Mouse (Mus musculus): ENCODE data around the gene Rsph1. TPM values are rescaled to one million over a fixed set of nuclear protein-coding genes. Genes with fewer than 3 reads are reported as not detected.
A peak's percentile ranks its signal among the peaks of the same experiment; 100 is the strongest.

Rsph1 gene
- polyA plus RNA-seq, 1 experiment = 0.13 TPM

- no peaks in the 10 kb centered on the region for H3K36me3 ChIP-seq (ENCODE audit: control insufficient read depth, insufficient read depth, low read length)
- WGBS = 18% methylated on average over 5 of the region's 5 CpGs
- H3K27me3 ChIP-seq (ENCODE audit: control insufficient read depth, insufficient read depth, low read length) = no peaks in the 10 kb centered on the region
- no peak overlapping the region for H3K27ac ChIP-seq (ENCODE audit: insufficient read depth, low read length)
- no peak for DNase-seq (ENCODE audit: low read depth in 1 of 2, low spot score in 2 of 2)
- H3K4me3 ChIP-seq (ENCODE audit: extremely low read depth, insufficient read depth, insufficient read length) = no peak overlapping the region
- peaks cover 2% of the 10 kb centered on the region; the same call in 1 of the 2 replicates for H3K4me1 ChIP-seq (ENCODE audit: control insufficient read depth, insufficient read depth, insufficient read length)
- TF ChIP-seq CTCF (IDR thresholded peaks at IDR 0.05; ENCODE audit: extremely low read depth, insufficient read depth, insufficient read length, insufficient replicate concordance) (no peak), POLR2A (IDR thresholded peaks at IDR 0.05; ENCODE audit: low read depth, low read length) (no peak)
Measured at GRCm38 (mm10) chr17:31245321-31245720, 31.9 kb downstream of the Rsph1 start.

- Histone ChIP-seq H3K27ac (ENCODE audit: insufficient read depth, low read length) (no peak overlapping the region), H3K27me3 (ENCODE audit: control insufficient read depth, insufficient read depth, low read length) (no peaks in the 10 kb centered on the region), H3K4me1 (ENCODE audit: control insufficient read depth, insufficient read depth, insufficient read length) (peaks cover 2% of the 10 kb centered on the region; the same call in 1 of the 2 replicates), H3K4me3 (ENCODE audit: extremely low read depth, insufficient read depth, insufficient read length) (no peak overlapping the region), H3K36me3 (ENCODE audit: control insufficient read depth, insufficient read depth, low read length) (no peaks in the 10 kb centered on the region)
- DNase-seq (ENCODE audit: low read depth in 1 of 2, low spot score in 2 of 2) = no peak
- TF ChIP-seq POLR2A (IDR thresholded peaks at IDR 0.05; ENCODE audit: low read depth, low read length) (no peak), CTCF (IDR thresholded peaks at IDR 0.05; ENCODE audit: extremely low read depth, insufficient read depth, insufficient read length, insufficient replicate concordance) (peak; percentile 51; the same call in 1 of the 2 replicates)
- WGBS = 10% methylated on average over 1 of the region's 1 CpGs
Measured at GRCm38 (mm10) chr17:31242764-31243163, 34.4 kb downstream of the Rsph1 start.

GRCm38 (mm10) chr17:31241156-31241555 lies 36.0 kb downstream of the Rsph1 start:
- DNase-seq (ENCODE audit: low read depth in 1 of 2, low spot score in 2 of 2) = no peak
- H3K4me3 ChIP-seq (ENCODE audit: extremely low read depth, insufficient read depth, insufficient read length) = no peak overlapping the region
- peaks cover 2% of the 10 kb centered on the region; the same call in 1 of the 2 replicates for H3K4me1 ChIP-seq (ENCODE audit: control insufficient read depth, insufficient read depth, insufficient read length)
- TF ChIP-seq POLR2A (IDR thresholded peaks at IDR 0.05; ENCODE audit: low read depth, low read length) = no peak
- TF ChIP-seq CTCF (IDR thresholded peaks at IDR 0.05; ENCODE audit: extremely low read depth, insufficient read depth, insufficient read length, insufficient replicate concordance) = no peak
- H3K27ac ChIP-seq (ENCODE audit: insufficient read depth, low read length) = no peak overlapping the region
- 95% methylated on average over 8 of the region's 8 CpGs for WGBS
- no peaks in the 10 kb centered on the region for H3K27me3 ChIP-seq (ENCODE audit: control insufficient read depth, insufficient read depth, low read length)
- H3K36me3 ChIP-seq (ENCODE audit: control insufficient read depth, insufficient read depth, low read length) = no peaks in the 10 kb centered on the region

GRCm38 (mm10) chr17:31238234-31239020 lies 38.8 kb downstream of the Rsph1 start:
- H3K27me3 ChIP-seq (ENCODE audit: control insufficient read depth, insufficient read depth, low read length) = no peaks in the 10 kb centered on the region
- no peak overlapping the region for H3K27ac ChIP-seq (ENCODE audit: insufficient read depth, low read length)
- H3K4me1 ChIP-seq (ENCODE audit: control insufficient read depth, insufficient read depth, insufficient read length) = no peaks in the 10 kb centered on the region
- no peaks in the 10 kb centered on the region for H3K36me3 ChIP-seq (ENCODE audit: control insufficient read depth, insufficient read depth, low read length)
- no peak for DNase-seq (ENCODE audit: low read depth in 1 of 2, low spot score in 2 of 2)
- TF ChIP-seq CTCF (IDR thresholded peaks at IDR 0.05; ENCODE audit: extremely low read depth, insufficient read depth, insufficient read length, insufficient replicate concordance) (no peak), POLR2A (IDR thresholded peaks at IDR 0.05; ENCODE audit: low read depth, low read length) (no peak)
- H3K4me3 ChIP-seq (ENCODE audit: extremely low read depth, insufficient read depth, insufficient read length) = no peak overlapping the region
- WGBS = 83% methylated on average over 7 of the region's 7 CpGs

GRCm38 (mm10) chr17:31235915-31236314 lies 41.3 kb downstream of the Rsph1 start:
- 92% methylated on average over 1 of the region's 1 CpGs for WGBS
- TF ChIP-seq POLR2A (IDR thresholded peaks at IDR 0.05; ENCODE audit: low read depth, low read length) (no peak), CTCF (IDR thresholded peaks at IDR 0.05; ENCODE audit: extremely low read depth, insufficient read depth, insufficient read length, insufficient replicate concordance) (no peak)
- no peak overlapping the region for H3K4me3 ChIP-seq (ENCODE audit: extremely low read depth, insufficient read depth, insufficient read length)
- peak in 1 of 2 experiments; percentile 2 for DNase-seq (ENCODE audit: low read depth in 1 of 2, low spot score in 2 of 2)
- peaks cover 3% of the 10 kb centered on the region; the same call in 1 of the 2 replicates for H3K36me3 ChIP-seq (ENCODE audit: control insufficient read depth, insufficient read depth, low read length)
- H3K27ac ChIP-seq (ENCODE audit: insufficient read depth, low read length) = no peak overlapping the region
- H3K27me3 ChIP-seq (ENCODE audit: control insufficient read depth, insufficient read depth, low read length) = no peaks in the 10 kb centered on the region
- H3K4me1 ChIP-seq (ENCODE audit: control insufficient read depth, insufficient read depth, insufficient read length) = no peaks in the 10 kb centered on the region

- no peak for DNase-seq (ENCODE audit: low read depth in 1 of 2, low spot score in 2 of 2)
- Histone ChIP-seq H3K4me1 (ENCODE audit: control insufficient read depth, insufficient read depth, insufficient read length) (no peaks in the 10 kb centered on the region), H3K4me3 (ENCODE audit: extremely low read depth, insufficient read depth, insufficient read length) (no peak overlapping the region), H3K36me3 (ENCODE audit: control insufficient read depth, insufficient read depth, low read length) (peaks cover 3% of the 10 kb centered on the region; the same call in 1 of the 2 replicates), H3K27ac (ENCODE audit: insufficient read depth, low read length) (no peak overlapping the region), H3K27me3 (ENCODE audit: control insufficient read depth, insufficient read depth, low read length) (no peaks in the 10 kb centered on the region)
- WGBS = 90% methylated on average over 8 of the region's 8 CpGs
- TF ChIP-seq CTCF (IDR thresholded peaks at IDR 0.05; ENCODE audit: extremely low read depth, insufficient read depth, insufficient read length, insufficient replicate concordance) = no peak
- no peak for TF ChIP-seq POLR2A (IDR thresholded peaks at IDR 0.05; ENCODE audit: low read depth, low read length)
Measured at GRCm38 (mm10) chr17:31232251-31233010, 44.8 kb downstream of the Rsph1 start.

All from spleen, adult 2 months (tissue).